ENCODE assay signal across 22 mouse cellular contexts in genomic region chr1:107445352-107445751, GRCm38 (mm10). TPM values are rescaled to one million over a fixed set of nuclear protein-coding genes. Genes with fewer than 3 reads are reported as not detected.
"Had no signal": no experiment of that assay in that cellular context is flagged by ENCODE, and none has a peak within 500 bp of the region (broad histone marks: within the 10 kb centered on the region; RNA-seq: fewer than 3 reads in every experiment).

No protein-coding gene starts in this region.

- H3K4me1 ChIP-seq: limb, embryonic 13.5 days; midbrain, embryonic 13.5 days; neural tube, embryonic 12.5 days had no signal

- H3K4me2 ChIP-seq: limb, embryonic 13.5 days; midbrain, embryonic 13.5 days; neural tube, embryonic 12.5 days had no signal

- H3K27ac ChIP-seq: layer of hippocampus, adult 2 months; limb, embryonic 13.5 days; liver, embryonic 14.5 days; midbrain, embryonic 13.5 days; neural tube, embryonic 12.5 days; stomach, postnatal 0 days had no signal

- H3K9me3 ChIP-seq: limb, embryonic 13.5 days; midbrain, embryonic 13.5 days; neural tube, embryonic 12.5 days had no signal

- H3K36me3 ChIP-seq: limb, embryonic 13.5 days; midbrain, embryonic 13.5 days; neural tube, embryonic 12.5 days had no signal

- DNase-seq: kidney, adult 9 months; kidney, postnatal 10 days; kidney, postnatal 4 days; left cerebral cortex, postnatal 4 days; lung, adult 2 months; lung, postnatal 36 days; right cerebral cortex, postnatal 14 days; thymus, adult 18-20 months; thymus, postnatal 14 days had no signal

- H3K9ac ChIP-seq: limb, embryonic 13.5 days; liver, embryonic 14.5 days; midbrain, embryonic 13.5 days; neural tube, embryonic 12.5 days had no signal

- H3K27me3 ChIP-seq: limb, embryonic 13.5 days; midbrain, embryonic 13.5 days; neural tube, embryonic 12.5 days had no signal

- ATAC-seq: lung, postnatal 0 days; midbrain, embryonic 13.5 days had no signal

- H3K4me3 ChIP-seq: layer of hippocampus, adult 2 months; limb, embryonic 13.5 days; midbrain, embryonic 13.5 days; neural tube, embryonic 12.5 days had no signal

RNA-seq across cellular contexts. Expression of gene Serpinb7, which starts 45.9 kb away (rescaled TPM):
- total RNA-seq: layer of hippocampus, adult 2 months; layer of hippocampus, postnatal 14 days; left cerebral cortex, adult 18-20 months; left cerebral cortex, postnatal 4 days; megakaryocyte progenitor cell, adult 5-6 weeks; monocyte, adult 5-6 weeks had no signal
- polyA plus RNA-seq: liver, adult 2 months; liver, embryonic 14.5 days; lung, postnatal 0 days; midbrain, embryonic 13.5 days; neural tube, embryonic 12.5 days; small intestine, adult 2 months had no signal
